In the genomic region with DNA sequence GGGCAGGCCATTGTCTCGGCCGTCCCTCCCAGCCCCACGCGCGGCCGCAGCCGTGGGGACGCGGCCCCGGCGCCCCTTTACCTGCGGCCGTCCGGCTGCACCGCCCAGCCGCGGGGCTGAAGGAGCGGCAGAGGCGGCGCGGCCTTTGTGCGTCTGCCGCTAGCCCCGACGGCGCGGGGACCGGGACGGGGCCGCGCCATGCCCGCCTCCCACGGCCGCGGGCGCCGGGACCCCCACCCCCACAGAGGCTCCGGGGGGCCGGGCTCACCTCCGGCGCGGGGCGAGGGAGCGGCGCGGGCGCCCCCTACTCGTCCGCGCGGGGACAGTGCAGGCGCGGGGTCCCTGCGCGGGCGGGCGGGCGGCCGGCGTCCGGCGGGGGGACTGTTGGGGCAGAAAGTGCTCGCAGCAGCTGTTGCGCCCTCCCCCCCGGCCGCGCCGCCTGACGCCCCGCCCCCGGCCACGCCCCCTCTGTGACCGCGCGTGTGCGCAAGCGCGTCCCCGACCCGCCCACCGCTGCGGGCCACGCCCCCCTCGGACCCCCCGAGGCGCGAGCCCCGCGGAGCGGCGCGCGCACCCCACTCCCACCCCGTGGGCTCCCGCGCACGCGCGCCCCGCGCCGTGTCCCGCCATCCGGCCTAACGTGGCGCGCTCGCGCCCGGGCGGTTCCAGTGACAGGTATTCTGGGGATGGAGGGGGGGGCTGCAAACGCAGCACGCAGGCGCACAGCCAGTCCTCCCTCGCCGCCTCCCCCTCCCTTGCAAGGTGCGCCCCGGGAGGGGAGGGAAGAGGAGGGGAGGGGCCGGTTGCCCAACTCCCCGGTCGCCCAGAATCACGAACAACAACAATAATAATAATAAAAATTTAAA, we compare ENCODE assay signal across 8 mouse cellular contexts. TPM values are rescaled to one million over a fixed set of nuclear protein-coding genes. Genes with fewer than 3 reads are reported as not detected.
DNase-seq lines count a peak whose midpoint lies in the region; ATAC-seq and TF ChIP-seq lines count a peak whose summit lies in the region.

No protein-coding gene starts in this region.

- WGBS in hindbrain, embryonic 16.5 days = under 1% methylated on average over 48 of the region's 122 CpGs

- peak overlapping the region; percentile 93 for H3K27ac ChIP-seq in gastrocnemius, adult 2 months
- peak overlapping the region; percentile 75 for H3K27ac ChIP-seq in hindbrain, embryonic 16.5 days (ENCODE audit: low read depth, low read length)

- H3K27me3 ChIP-seq in hindbrain, embryonic 16.5 days (replicated peaks; ENCODE audit: control insufficient read depth, insufficient read depth, low read length) = no peaks in the 10 kb centered on the region
- H3K27me3 ChIP-seq in megakaryocyte, embryonic 14.5 days (replicated peaks) = no peaks in the 10 kb centered on the region

- H3K36me3 ChIP-seq in hindbrain, embryonic 16.5 days (ENCODE audit: control insufficient read depth, insufficient read depth, low read length) = no peaks in the 10 kb centered on the region
- peaks cover 14% of the 10 kb centered on the region for H3K36me3 ChIP-seq in megakaryocyte, embryonic 14.5 days (replicated peaks; ENCODE audit: low read length)

- ATAC-seq in hindbrain, embryonic 16.5 days = peak; percentile 90

- H3K4me2 ChIP-seq in hindbrain, embryonic 16.5 days (ENCODE audit: low read length) = peak overlapping the region; percentile 73

- peak; percentile 14; the same call in 1 of the 2 replicates for TF ChIP-seq CTCF in gastrocnemius, adult 2 months (IDR thresholded peaks at IDR 0.05)

- H3K4me1 ChIP-seq in hindbrain, embryonic 16.5 days (ENCODE audit: control insufficient read depth, insufficient read depth, low read depth, low read length) = peaks cover 17% of the 10 kb centered on the region
- peaks cover 62% of the 10 kb centered on the region for H3K4me1 ChIP-seq in megakaryocyte, embryonic 14.5 days

- peak overlapping the region; percentile 95 for H3K4me3 ChIP-seq in gastrocnemius, adult 2 months
- H3K4me3 ChIP-seq in hindbrain, embryonic 16.5 days (ENCODE audit: low read length) = peak overlapping the region; percentile 81
- H3K4me3 ChIP-seq in megakaryocyte, embryonic 14.5 days (replicated peaks) = peak overlapping the region; percentile 96

- intact Hi-C loops in gastrocnemius, adult 2 months (cut with DNase I) = no loop called here
- intact Hi-C loops in left cerebral cortex, postnatal 10 days (cut with DNase I) = loop anchor here (5.0 kb wide), 2 partner anchors 86 to 376 kb away; no protein-coding TSS in a partner anchor

- peak overlapping the region; percentile 81 for H3K9ac ChIP-seq in hindbrain, embryonic 16.5 days (ENCODE audit: low read depth, low read length)

- peak; percentile 94 for DNase-seq in NIH3T3 (ENCODE audit: low read depth)
- DNase-seq in cerebellum, postnatal 25 days = peak; percentile 50 to 74
- DNase-seq in gastrocnemius, adult 2 months = peak; percentile 92
- peak; percentile 58 to 91 for DNase-seq in left cerebral cortex, postnatal 10 days (ENCODE audit: extremely low spot score in 1 of 2, low spot score in 2 of 2)
- peak; percentile 88 to 89 for DNase-seq in right cerebral cortex, postnatal 10 days (ENCODE audit: low spot score in 2 of 2)
- peak; percentile 83 for DNase-seq in urinary bladder, postnatal 14 days (ENCODE audit: low spot score)

- H3K9me3 ChIP-seq in hindbrain, embryonic 16.5 days (ENCODE audit: control insufficient read depth, low read length) = no peaks in the 10 kb centered on the region
- H3K9me3 ChIP-seq in megakaryocyte, embryonic 14.5 days = no peaks in the 10 kb centered on the region

RNA-seq across cellular contexts. Expression of a gene that starts 16.9 kb away (rescaled TPM):
- 1 to 10 TPM; 5.6 to 8.1 TPM for total RNA-seq in gastrocnemius, adult 2 months (2021)
- polyA plus RNA-seq in hindbrain, embryonic 16.5 days (2015; fragmentation: Nextera tagmentation; extraction: Ambion mirVana) = 0.92 and 1.0 TPM in 2 replicates
- 1 to 10 TPM; 4.1 TPM for total RNA-seq in left cerebral cortex, postnatal 10 days (2021)
- 1.8 and 3.0 TPM in 2 replicates for polyA plus RNA-seq in megakaryocyte, embryonic 14.5 days (2012; ENCODE audit: insufficient read depth, low replicate concordance)

Comparison
In these comparisons a context has a peak if more than half of its experiments do, and no peak if none do; other contexts are left out.
1. Peak in every context shown above with its lines: DNase-seq, ATAC-seq, H3K4me3 ChIP-seq and H3K27ac ChIP-seq.